Mouse (Mus musculus) bone marrow, adult 2 months (tissue): ENCODE measurements at regions not wholly inside any gene's neighbourhood (a gene's known extent, or its start where the extent isn't known, plus 50 kb on each side); places are given as distances from the start of the nearest gene placed in this dataset.

Experiments
- H3K27ac ChIP-seq: fragments of 200-500 bp; 2 replicates; pipeline ENCODE4 v1.5.1; 2012; ENCODE audit warnings: low read depth, mild to moderate bottlenecking, control low read depth, inconsistent platforms, low read length; ENCODE audit not compliant: control insufficient read depth, poor library complexity, insufficient read depth
- H3K4me1 ChIP-seq: fragments of 200-500 bp; 2 replicates; pipeline ENCODE4 v1.6.1; 2011; ENCODE audit warnings: low read length; ENCODE audit not compliant: control insufficient read depth, insufficient read depth
- H3K4me3 ChIP-seq: fragments of 200-500 bp; replicated peaks from 2 replicates; pipeline ENCODE3; 2011; ENCODE audit warnings: mild to moderate bottlenecking, low read depth, low read length, control low read depth; ENCODE audit not compliant: control insufficient read depth
- CTCF ChIP-seq: fragments of 200-500 bp; IDR thresholded peaks from 2 replicates; pipeline ENCODE4 v1.5.1; 2011; ENCODE audit warnings: low read length, control low read depth; ENCODE audit not compliant: control insufficient read depth, insufficient read depth
- POLR2A ChIP-seq: fragments of 200-500 bp; IDR thresholded peaks from 2 replicates; pipeline ENCODE4 v1.6.1; 2011; ENCODE audit warnings: low read depth, mild to moderate bottlenecking, control low read depth, low read length, borderline replicate concordance; ENCODE audit not compliant: control insufficient read depth
- WGBS: fragments of 180-500 bp; shearing (Covaris S2); methylation state at CpG from one replicate; pipeline ENCODE4 v1.1.7; 2018; 5-methylcytosine and 5-hydroxymethylcytosine counted together

DNA sequence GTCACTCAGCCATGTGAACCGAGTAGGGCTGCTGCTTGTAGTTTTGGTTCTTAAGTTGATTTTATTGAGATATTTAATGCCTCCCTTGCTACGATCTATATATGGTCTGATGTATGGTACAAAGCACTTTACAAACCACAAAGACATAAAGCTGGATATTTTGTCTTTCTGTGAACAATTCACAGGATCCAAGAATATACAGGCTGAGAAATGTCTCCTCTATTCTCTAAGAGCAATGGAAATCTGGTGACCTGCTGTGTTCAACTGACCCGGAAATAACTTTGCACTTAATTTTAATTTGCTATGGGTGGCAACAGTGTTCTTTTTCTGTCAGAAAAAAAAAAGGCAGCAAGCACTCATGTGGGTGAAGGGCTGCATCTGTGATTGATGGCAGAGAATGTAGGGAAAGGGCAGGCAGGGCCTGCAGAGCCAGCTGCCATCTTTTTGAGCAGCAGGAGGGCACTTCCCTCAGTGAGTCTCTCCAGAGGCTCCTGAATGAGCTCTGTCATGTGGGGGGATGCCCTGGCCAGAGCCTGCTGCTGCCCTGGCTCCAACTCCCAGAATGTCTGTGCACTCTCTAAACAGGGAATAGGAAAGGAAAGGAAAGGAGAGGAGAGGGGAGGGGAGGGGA is 192.2 kb upstream of the Myt1l start:
- WGBS: 78% methylated on average over 3 of the region's 3 CpGs
- Histone ChIP-seq H3K4me3 (no peak overlapping the region), H3K4me1 (no peaks in the 10 kb centered on the region), H3K27ac (no peak overlapping the region)
- TF ChIP-seq CTCF (no peak), POLR2A (no peak)

DNA sequence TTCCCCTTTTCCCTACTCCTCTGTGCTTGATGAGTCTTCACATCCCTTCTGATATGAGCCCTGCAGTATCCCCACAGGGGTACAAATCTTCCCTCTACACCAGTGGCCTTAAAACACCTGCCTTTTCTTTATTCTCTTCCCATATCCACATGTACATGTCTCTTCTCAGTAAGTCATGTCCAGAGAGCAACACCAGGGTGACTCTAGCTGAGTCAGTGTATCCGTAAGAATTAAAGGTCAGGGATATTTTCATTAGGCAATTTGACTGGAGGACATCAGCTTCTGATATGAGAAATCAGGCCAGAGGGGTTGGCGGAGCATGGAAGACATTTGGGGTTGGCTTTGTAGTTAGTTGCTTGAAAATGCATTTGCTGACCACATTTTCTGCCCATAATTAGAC is 190.8 kb upstream of the Myt1l start:
- no peak overlapping the region for H3K27ac ChIP-seq
- 79% methylated on average over 2 of the region's 2 CpGs for WGBS
- TF ChIP-seq CTCF: no peak
- TF ChIP-seq POLR2A: no peak

DNA sequence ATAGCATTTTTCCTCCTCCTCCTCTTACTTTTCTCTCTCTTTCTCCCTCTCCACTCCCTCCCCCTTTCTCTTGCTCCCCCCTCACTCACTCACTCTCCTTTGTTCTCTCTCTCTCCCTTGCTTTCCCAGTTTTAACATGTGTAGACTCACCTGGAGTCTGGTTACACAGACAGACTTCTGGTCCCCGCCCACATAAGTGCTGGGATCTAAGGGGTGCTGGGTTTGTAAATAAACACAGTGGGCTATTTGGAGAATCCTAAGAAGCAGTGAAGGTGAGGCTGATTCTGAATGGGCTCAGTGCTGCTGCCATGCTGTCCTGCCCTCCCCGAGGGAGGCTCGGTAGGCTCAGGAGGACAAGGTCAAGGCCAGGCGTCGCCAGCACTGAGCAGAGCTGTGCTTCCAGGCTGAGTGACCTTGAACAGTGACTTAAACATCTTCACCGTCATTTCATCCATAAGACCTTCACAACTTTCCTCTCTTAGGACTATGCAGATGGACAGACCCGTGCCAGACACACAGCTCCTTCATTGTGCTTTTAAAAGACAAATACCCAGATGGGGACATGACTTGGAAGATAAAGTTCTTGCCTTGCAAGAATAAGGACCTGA is 186.7 kb upstream of the Myt1l start:
- WGBS: 68% methylated on average over 7 of the region's 7 CpGs
- no peak for TF ChIP-seq CTCF
- H3K4me1 ChIP-seq: no peaks in the 10 kb centered on the region
- H3K27ac ChIP-seq: no peak overlapping the region
- no peak overlapping the region for H3K4me3 ChIP-seq

More for the DNA sequence above, 190.8 kb upstream of the Myt1l start:
- Histone ChIP-seq H3K4me1 (no peaks in the 10 kb centered on the region), H3K4me3 (no peak overlapping the region)

DNA sequence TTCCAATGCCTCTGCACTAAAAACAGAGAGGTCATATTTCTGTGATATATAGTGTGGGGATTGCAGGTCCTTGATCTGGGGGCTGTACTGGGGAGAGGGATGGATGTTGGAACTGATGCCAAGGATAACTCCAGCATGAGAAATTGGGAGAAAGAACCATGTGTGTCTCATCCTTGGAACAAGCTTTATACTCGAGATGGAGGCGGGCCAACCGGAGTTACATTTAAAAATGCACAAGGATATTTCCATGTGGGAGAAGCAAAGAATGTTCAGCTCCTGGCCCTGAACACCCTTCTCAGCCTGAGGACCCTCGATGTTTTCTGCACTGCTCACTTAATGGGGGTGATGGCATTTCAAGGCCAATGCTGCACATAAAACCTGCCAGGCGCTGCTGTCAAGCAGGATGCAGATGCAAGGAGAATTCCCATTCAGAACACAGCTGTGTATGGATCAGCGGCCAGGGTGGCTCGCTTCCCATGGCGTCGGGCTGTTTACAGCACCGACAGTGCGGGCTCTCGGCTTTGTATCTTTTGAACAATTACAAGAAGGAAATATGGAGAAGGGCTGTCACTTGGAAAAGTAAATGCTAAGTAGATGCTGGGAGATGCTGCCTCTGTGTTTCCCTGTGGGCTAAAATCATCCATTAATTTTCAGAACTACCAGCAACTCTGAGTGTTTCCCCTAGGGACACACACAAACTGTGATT is 184.9 kb upstream of the Myt1l start:
- TF ChIP-seq CTCF (no peak), POLR2A (no peak)
- Histone ChIP-seq H3K4me1 (no peaks in the 10 kb centered on the region), H3K27ac (no peak overlapping the region), H3K4me3 (no peak overlapping the region)
- WGBS: 79% methylated on average over 12 of the region's 12 CpGs

DNA sequence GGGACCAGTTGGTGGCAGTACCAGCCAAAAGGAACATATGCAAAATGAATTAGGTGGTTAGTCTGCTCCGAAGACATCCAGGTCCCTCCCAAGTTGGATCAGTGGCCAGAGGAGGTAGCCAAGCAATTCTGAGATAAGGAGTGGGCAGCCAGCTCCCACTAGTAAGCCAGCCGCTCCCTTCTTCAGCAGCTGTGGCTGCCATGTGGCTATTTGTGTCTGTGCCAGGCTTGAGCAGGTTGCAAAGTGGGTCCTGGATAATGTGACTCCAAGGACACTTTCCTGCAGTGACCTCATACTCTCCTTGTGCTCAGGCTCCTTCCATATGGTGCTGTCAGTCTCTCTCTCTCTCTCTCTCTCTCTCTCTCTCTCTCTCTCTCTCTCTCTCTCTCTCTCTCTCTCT is 179.5 kb upstream of the Myt1l start:
- no peak overlapping the region for H3K27ac ChIP-seq
- TF ChIP-seq POLR2A (no peak), CTCF (no peak)
- no peak overlapping the region for H3K4me3 ChIP-seq
- H3K4me1 ChIP-seq: no peaks in the 10 kb centered on the region; the same call in 1 of the 2 replicates
- WGBS: 67% methylated on average over 2 of the region's 2 CpGs

DNA sequence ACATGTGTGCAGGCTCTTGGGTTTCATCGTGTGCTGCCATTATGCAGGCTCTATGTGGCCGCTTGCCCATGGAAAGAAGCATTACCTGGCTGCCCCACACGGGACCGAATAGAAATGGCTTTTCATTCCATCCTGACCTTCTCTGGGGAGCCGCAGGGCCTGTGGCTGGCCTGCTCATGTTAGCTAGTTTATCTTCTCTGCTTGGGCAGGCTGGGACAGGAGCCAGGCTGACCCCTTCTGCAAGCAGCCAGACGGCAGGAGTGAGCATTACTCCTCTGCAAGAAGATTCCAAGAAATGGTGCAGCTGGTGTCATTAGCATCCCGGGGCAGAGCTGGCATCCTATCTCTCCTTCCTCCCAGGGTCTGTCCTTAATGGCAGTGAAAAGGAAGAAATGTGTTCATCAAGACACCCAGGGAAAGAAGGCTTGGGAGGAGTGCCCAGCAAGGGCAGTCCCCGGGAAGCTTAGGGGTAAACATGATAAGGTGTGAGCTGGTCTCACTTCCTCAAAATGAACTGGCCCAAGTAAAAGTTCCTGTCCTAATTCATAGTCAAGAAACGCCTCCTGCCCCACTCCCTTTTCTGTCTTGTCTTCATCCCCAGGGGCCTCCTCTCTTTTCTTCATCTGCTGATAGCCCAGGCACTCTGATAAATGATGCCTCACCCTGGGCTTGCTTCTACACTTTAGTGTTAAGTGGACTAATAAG is 178.9 kb upstream of the Myt1l start:
- WGBS: 55% methylated on average over 9 of the region's 9 CpGs
- Histone ChIP-seq H3K27ac (no peak overlapping the region), H3K4me1 (no peaks in the 10 kb centered on the region; the same call in 1 of the 2 replicates), H3K4me3 (no peak overlapping the region)
- TF ChIP-seq POLR2A (no peak), CTCF (no peak)

DNA sequence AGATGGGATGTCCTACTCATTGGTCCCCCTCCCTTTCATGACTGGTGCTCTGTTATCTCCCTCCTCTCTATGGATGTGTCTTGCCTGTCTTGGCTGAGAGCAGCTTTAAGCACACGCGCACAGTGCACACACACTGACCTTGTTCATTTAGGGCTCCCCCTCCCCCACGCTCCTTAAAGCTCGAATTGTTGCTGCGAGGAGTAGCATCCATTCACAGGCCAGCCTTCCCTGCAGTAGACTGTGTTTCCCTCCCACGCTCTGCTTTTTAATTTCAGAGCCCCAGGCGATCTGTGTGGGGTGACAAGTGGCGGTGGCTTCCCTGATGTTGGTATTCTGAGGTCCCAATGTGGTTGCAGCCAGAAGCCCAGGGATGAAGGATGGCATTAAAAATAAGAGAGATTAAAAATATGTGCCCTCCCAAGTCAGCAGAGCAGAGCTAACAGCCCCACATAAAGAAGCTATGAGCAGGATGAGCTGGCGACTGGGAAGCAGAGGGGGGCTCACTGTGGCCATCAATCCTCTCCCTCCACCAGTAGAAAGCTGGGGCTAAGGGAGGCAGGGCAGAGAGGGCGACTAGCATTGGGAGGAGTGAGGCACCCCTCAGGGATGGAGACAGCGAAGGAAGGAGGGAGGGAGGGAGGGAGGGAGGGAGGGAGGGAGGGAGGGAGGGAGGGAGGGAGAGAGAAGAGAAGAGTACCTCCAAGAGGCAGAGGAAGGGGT is 174.2 kb upstream of the Myt1l start:
- Histone ChIP-seq H3K4me3 (no peak overlapping the region), H3K4me1 (no peaks in the 10 kb centered on the region; the same call in 1 of the 2 replicates), H3K27ac (no peak overlapping the region)
- TF ChIP-seq CTCF: no peak
- TF ChIP-seq POLR2A: no peak
- 55% methylated on average over 10 of the region's 11 CpGs for WGBS
